Mouse (Mus musculus) spleen, adult 2 months (tissue): ENCODE measurements at regions not wholly inside any gene's neighbourhood (a gene's known extent, or its start where the extent isn't known, plus 50 kb on each side); places are given as distances from the start of the nearest gene placed in this dataset.

ENCODE experiments used
- CTCF ChIP-seq: fragments of 200-500 bp; IDR thresholded peaks from 2 replicates; pipeline ENCODE4 v1.5.1; 2011; ENCODE audit warnings: mild to moderate bottlenecking, inconsistent platforms; ENCODE audit not compliant: insufficient read depth, insufficient read length, insufficient replicate concordance; ENCODE audit errors: extremely low read depth
- POLR2A ChIP-seq: fragments of 200-500 bp; IDR thresholded peaks from 2 replicates; pipeline ENCODE4 v1.6.1; 2011; ENCODE audit warnings: low read depth, low read length, inconsistent platforms

DNA sequence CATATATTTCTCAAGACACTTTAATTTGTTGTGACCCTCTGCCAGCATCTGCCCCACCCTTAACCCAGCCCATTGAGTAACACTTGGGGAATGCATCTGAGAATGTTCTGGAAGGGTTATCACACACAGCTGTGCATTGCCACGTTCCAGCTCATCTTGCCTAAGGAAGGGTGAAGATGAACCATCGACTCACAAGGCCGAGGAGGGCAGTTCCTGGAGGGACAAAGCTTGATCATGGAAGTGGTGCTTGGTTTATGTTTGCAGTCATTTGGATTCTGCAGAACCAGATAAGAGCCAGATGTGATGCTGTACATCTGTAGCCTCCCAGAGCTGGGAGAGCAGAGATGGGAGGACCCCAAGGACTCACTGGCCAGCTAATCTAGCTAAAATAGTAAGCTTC is 136.1 kb upstream of the Klf3 start:
- TF ChIP-seq POLR2A (no peak), CTCF (no peak)
